8 mouse cellular contexts compared by ENCODE assay signal in genomic region chr13:21441207-21441572, GRCm38 (mm10). TPM values are rescaled to one million over a fixed set of nuclear protein-coding genes. Genes with fewer than 3 reads are reported as not detected.
DNase-seq lines count a peak whose midpoint lies in the region; ATAC-seq and TF ChIP-seq lines count a peak whose summit lies in the region.

No protein-coding gene starts in this region.

- peak overlapping the region; percentile 78 for H3K9ac ChIP-seq in liver, embryonic 12.5 days

- H3K27ac ChIP-seq in testis, adult 2 months (ENCODE audit: control insufficient read depth, insufficient read depth, low read depth, low read length), result peak overlapping the region; percentile 90
- H3K27ac ChIP-seq in liver, embryonic 12.5 days, result peak overlapping the region; percentile 81

- DNase-seq in frontal cortex, adult 2 months (ENCODE audit: extremely low spot score in 1 of 2, low spot score in 1 of 2), result no peak
- no peak for DNase-seq in testis, postnatal 10 days (ENCODE audit: low spot score)
- no peak for DNase-seq in adipocyte (ENCODE audit: low spot score)
- DNase-seq in B cell, adult 2 months, result no peak
- DNase-seq in thymus, postnatal 14 days, result no peak

- TF ChIP-seq POLR2A in testis, adult 2 months (IDR thresholded peaks at IDR 0.05; ENCODE audit: control insufficient read depth, low read depth, low read length), result no peak

- peak overlapping the region; percentile 81 for H3K4me2 ChIP-seq in liver, embryonic 12.5 days

- peak; percentile 42 for ATAC-seq in frontal cortex, adult (ENCODE audit: low TSS enrichment)
- no peak for ATAC-seq in liver, embryonic 12.5 days

- 19% methylated on average over 10 of the region's 10 CpGs for WGBS in liver, embryonic 12.5 days (ENCODE audit: insufficient replicate concordance)

- peak overlapping the region; percentile 99 for H3K4me3 ChIP-seq in testis, adult 2 months (ENCODE audit: control insufficient read depth, low read depth, low read length)
- peak overlapping the region; percentile 68 for H3K4me3 ChIP-seq in liver, embryonic 12.5 days

- H3K27me3 ChIP-seq in testis, adult 2 months (ENCODE audit: control insufficient read depth, insufficient read depth, low read length), result no peaks in the 10 kb centered on the region
- H3K27me3 ChIP-seq in liver, embryonic 12.5 days (replicated peaks), result no peaks in the 10 kb centered on the region

- H3K4me1 ChIP-seq in testis, adult 2 months (ENCODE audit: control insufficient read depth, insufficient read depth, low read length), result no peaks in the 10 kb centered on the region
- peaks cover 15% of the 10 kb centered on the region for H3K4me1 ChIP-seq in liver, embryonic 12.5 days

- TF ChIP-seq CTCF in testis, adult 2 months (IDR thresholded peaks at IDR 0.05; ENCODE audit: control insufficient read depth, insufficient read depth, insufficient replicate concordance, low read depth, low read length), result no peak

- H3K9me3 ChIP-seq in liver, embryonic 12.5 days (replicated peaks), result no peaks in the 10 kb centered on the region

- peaks cover 7% of the 10 kb centered on the region for H3K36me3 ChIP-seq in testis, adult 2 months (ENCODE audit: control insufficient read depth, insufficient read depth, low read length)
- H3K36me3 ChIP-seq in liver, embryonic 12.5 days, result peaks cover 34% of the 10 kb centered on the region

RNA-seq across cellular contexts. Expression of gene Pgbd1, which starts 0.3 kb away (rescaled TPM):
- polyA plus RNA-seq in frontal cortex, adult 2 months (2012; rRNA removed), result 2.5 and 3.1 TPM in 2 replicates
- 5.2 and 5.5 TPM in 2 replicates for polyA plus RNA-seq in testis, adult 2 months (2012; rRNA removed)
- 1.6 and 2.1 TPM in 2 replicates for polyA plus RNA-seq in liver, embryonic 12.5 days (2016; fragmentation: Nextera tagmentation; extraction: Ambion mirVana)

RNA-seq across cellular contexts. Expression of gene Zscan26, which starts 12.3 kb away (rescaled TPM):
- 61.5 and 66.1 TPM in 2 replicates for polyA plus RNA-seq in frontal cortex, adult 2 months (2012; rRNA removed)
- polyA plus RNA-seq in testis, adult 2 months (2012; rRNA removed), result 4.9 and 5.2 TPM in 2 replicates
- 9.1 and 10.4 TPM in 2 replicates for polyA plus RNA-seq in liver, embryonic 12.5 days (2016; fragmentation: Nextera tagmentation; extraction: Ambion mirVana)

RNA-seq across cellular contexts. Expression of gene Nkapl, which starts 27.1 kb away (rescaled TPM):
- polyA plus RNA-seq in frontal cortex, adult 2 months (2012; rRNA removed), result 0.42 and 0.59 TPM in 2 replicates
- polyA plus RNA-seq in testis, adult 2 months (2012; rRNA removed), result 32.4 and 38.1 TPM in 2 replicates
- 0.43 and 0.78 TPM in 2 replicates for polyA plus RNA-seq in liver, embryonic 12.5 days (2016; fragmentation: Nextera tagmentation; extraction: Ambion mirVana)

RNA-seq across cellular contexts. Expression of gene Zkscan4, which starts 37.5 kb away (rescaled TPM):
- polyA plus RNA-seq in frontal cortex, adult 2 months (2012; rRNA removed), result 3.7 and 4.8 TPM in 2 replicates
- 0.18 and 0.23 TPM in 2 replicates for polyA plus RNA-seq in testis, adult 2 months (2012; rRNA removed)
- polyA plus RNA-seq in liver, embryonic 12.5 days (2016; fragmentation: Nextera tagmentation; extraction: Ambion mirVana), result 0.62 and 0.78 TPM in 2 replicates

RNA-seq across cellular contexts. Expression of gene Gm10065, which starts 38.1 kb away (rescaled TPM):
- polyA plus RNA-seq in frontal cortex, adult 2 months (2012; rRNA removed), result not detected in 2 replicates
- polyA plus RNA-seq in testis, adult 2 months (2012; rRNA removed), result not detected in 2 replicates
- polyA plus RNA-seq in liver, embryonic 12.5 days (2016; fragmentation: Nextera tagmentation; extraction: Ambion mirVana), result not detected in 2 replicates

Comparison
In these comparisons a context has a peak if more than half of its experiments do, and no peak if none do; other contexts are left out.
1. RNA of gene Nkapl, which starts 27.1 kb away (polyA plus RNA-seq): 32.4 to 38.1 TPM in testis, adult 2 months; 0.43 to 0.78 TPM in liver, embryonic 12.5 days and 0.42 to 0.59 TPM in frontal cortex, adult 2 months; every median in the first group is over 10 times any median in the second.